Mouse (Mus musculus) MEL (cell line): Measurements from ENCODE around the gene Gm47289.

Source experiments
- CTCF ChIP-seq, 3 experiments: IDR thresholded peaks in 2 of 3; conservative IDR thresholded peaks in 1 of 3; 2 replicates each; pipeline ENCODE4 v1.5.1; 2011 to 2012; ENCODE audit warnings: low read length in 3 of 3, low read depth in 2 of 3, mild to moderate bottlenecking in 2 of 3, improper control_type of control experiment in 1 of 3, inconsistent platforms in 1 of 3, mixed read lengths in 1 of 3, moderate library complexity in 1 of 3; ENCODE audit not compliant: control insufficient read depth in 1 of 3, insufficient read depth in 1 of 3, poor library complexity in 1 of 3, severe bottlenecking in 1 of 3
- EP300 ChIP-seq, 2 experiments: IDR thresholded peaks; 2 replicates each; pipeline ENCODE4 v1.6.1; 2011; ENCODE audit warnings: improper control_type of control experiment in 2 of 2, low read length in 2 of 2, low read depth in 1 of 2, mild to moderate bottlenecking in 1 of 2
- ETS1 ChIP-seq: IDR thresholded peaks from 2 replicates; pipeline ENCODE4 v1.6.1; 2012; ENCODE audit warnings: low read depth, mild to moderate bottlenecking, inconsistent platforms, low read length, improper control_type of control experiment, moderate library complexity
- GATA1 ChIP-seq: IDR thresholded peaks from 2 replicates; pipeline ENCODE4 v1.6.1; 2011; ENCODE audit warnings: low read depth, low read length, improper control_type of control experiment
- POLR2A ChIP-seq, 2 experiments: IDR thresholded peaks; 2 replicates each; pipeline ENCODE4 v1.6.1; 2011 to 2012; ENCODE audit warnings: low read length in 2 of 2, mild to moderate bottlenecking in 2 of 2, control low read depth in 1 of 2, improper control_type of control experiment in 1 of 2, low read depth in 1 of 2, moderate library complexity in 1 of 2; ENCODE audit not compliant: control insufficient read depth in 1 of 2, insufficient read depth in 1 of 2, poor library complexity in 1 of 2
- SIN3A ChIP-seq: IDR thresholded peaks from 2 replicates; pipeline ENCODE4 v1.6.1; 2012; ENCODE audit warnings: low read length, improper control_type of control experiment, inconsistent platforms
- USF2 ChIP-seq, 2 experiments: IDR thresholded peaks; 2 replicates each; pipeline ENCODE4 v1.6.1; 2011 to 2012; ENCODE audit warnings: improper control_type of control experiment in 2 of 2, low read length in 2 of 2, borderline replicate concordance in 1 of 2, inconsistent platforms in 1 of 2, low read depth in 1 of 2, mild to moderate bottlenecking in 1 of 2; ENCODE audit not compliant: insufficient read depth in 1 of 2

- TF ChIP-seq POLR2A (IDR thresholded peaks at IDR 0.05; ENCODE audit: control insufficient read depth in 1 of 2, insufficient read depth in 1 of 2, low read depth in 1 of 2, low read length in 2 of 2, poor library complexity in 1 of 2) (no peak), ETS1 (no peak), SIN3A (no peak), GATA1 (no peak), USF2 (IDR thresholded peaks at IDR 0.05; ENCODE audit: borderline replicate concordance in 1 of 2, insufficient read depth in 1 of 2, low read depth in 1 of 2, low read length in 2 of 2) (no peak), EP300 (IDR thresholded peaks at IDR 0.05; ENCODE audit: low read depth in 1 of 2, low read length in 2 of 2) (no peak), CTCF (IDR thresholded peaks at IDR 0.05 in 2 of 3, conservative IDR thresholded peaks at IDR 0.05 in 1 of 3; ENCODE audit: control insufficient read depth in 1 of 3, insufficient read depth in 1 of 3, low read depth in 2 of 3, low read length in 3 of 3, poor library complexity in 1 of 3, severe bottlenecking in 1 of 3) (peak; percentile 77 to 89 (median 80))
Observed at GRCm38 (mm10) chr9:119192202-119192990, 33.4 kb downstream of the Gm47289 start.
